Mouse (Mus musculus): ENCODE data around the gene Pla2g16. TPM values are rescaled to one million over a fixed set of nuclear protein-coding genes. Genes with fewer than 3 reads are reported as not detected.

Gene Pla2g16
- polyA plus RNA-seq, 1 experiment from 2014 or later: 8.4 TPM

DNA sequence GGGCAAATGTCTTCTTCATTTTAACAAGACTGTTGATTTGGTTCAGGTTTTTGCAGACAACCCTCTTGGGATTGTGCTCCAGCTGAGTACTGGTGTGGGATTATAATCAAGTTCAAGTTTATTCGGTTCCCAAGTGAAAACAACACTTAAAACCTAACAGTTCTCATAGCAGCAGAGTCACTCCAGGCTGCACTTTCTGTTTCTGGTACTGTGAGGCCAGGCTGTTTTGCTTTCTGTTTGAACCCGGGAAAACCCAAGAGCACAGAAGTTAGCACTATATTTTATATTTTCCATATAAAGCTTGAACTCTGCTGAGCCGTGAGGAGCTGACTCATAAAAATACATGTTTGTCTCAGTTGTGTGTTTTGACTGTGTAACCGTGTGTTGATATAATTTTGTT lies 1.4 kb downstream of the Pla2g16 start:
- Histone ChIP-seq H3K9me3 (ENCODE audit: control insufficient read depth, low read length) (no peaks in the 10 kb centered on the region), H3K4me3 (ENCODE audit: low read depth, low read length) (no peak overlapping the region), H3K9ac (ENCODE audit: low read length) (no peak overlapping the region), H3K36me3 (ENCODE audit: control insufficient read depth, insufficient read depth, low read length) (no peaks in the 10 kb centered on the region), H3K4me1 (replicated peaks; ENCODE audit: control insufficient read depth, insufficient read depth, low read length) (no peaks in the 10 kb centered on the region), H3K4me2 (ENCODE audit: low read length) (peak overlapping the region; percentile 68; the same call in 1 of the 2 replicates), H3K27me3 (replicated peaks; ENCODE audit: control insufficient read depth, insufficient read depth, low read length) (no peaks in the 10 kb centered on the region), H3K27ac (ENCODE audit: low read depth) (no peak overlapping the region)
- 82% methylated on average over 4 of the region's 4 CpGs for WGBS
- peak; percentile 48 for DNase-seq (ENCODE audit: low spot score)
- ATAC-seq (replicated peaks; ENCODE audit: low FRiP score, low TSS enrichment, low read depth): no peak

DNA sequence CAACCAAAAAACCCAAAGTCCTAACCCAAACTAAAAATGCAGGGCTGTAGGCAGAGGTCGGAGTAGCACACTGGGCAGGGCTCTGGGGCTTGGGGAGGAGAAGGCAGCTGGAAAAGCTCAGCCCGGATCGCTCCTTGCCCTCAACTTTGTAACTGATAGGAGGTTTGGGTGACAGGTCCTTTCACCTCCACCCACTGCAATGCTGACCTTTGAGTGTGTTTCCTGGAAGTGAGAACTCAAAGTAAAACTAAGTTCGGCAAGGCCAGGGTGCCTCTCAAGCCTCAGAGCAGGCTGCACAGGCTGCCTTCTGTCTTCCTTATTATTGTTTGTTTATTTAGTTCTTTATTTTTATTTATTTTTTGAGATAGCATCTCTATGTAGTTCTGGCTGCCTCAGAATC lies 2.7 kb downstream of the Pla2g16 start:
- 72% methylated on average over 4 of the region's 4 CpGs for WGBS
- ATAC-seq (replicated peaks; ENCODE audit: low FRiP score, low TSS enrichment, low read depth): no peak
- H3K4me1 ChIP-seq (replicated peaks; ENCODE audit: control insufficient read depth, insufficient read depth, low read length): no peaks in the 10 kb centered on the region

DNA sequence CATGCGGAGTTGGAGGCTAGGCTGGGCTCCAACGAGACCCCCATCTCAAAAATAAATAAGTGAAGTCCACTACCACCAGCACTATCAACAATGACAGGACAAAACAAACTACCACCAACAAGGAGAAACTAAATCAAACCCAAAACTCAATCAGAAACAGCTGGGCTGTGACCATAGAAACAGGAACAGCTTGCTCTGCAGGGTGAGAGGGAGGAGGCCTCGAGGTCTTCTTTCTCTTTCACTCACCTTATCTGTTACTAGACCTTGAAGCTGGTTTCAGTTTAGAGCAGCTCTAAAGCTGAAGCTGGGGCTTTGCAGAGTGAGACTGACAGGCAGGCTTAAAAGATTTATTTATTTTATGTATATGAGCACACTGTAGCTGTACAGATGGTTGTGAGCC lies 4.2 kb downstream of the Pla2g16 start:
- no peak overlapping the region for H3K4me3 ChIP-seq (ENCODE audit: low read depth, low read length)
- no peaks in the 10 kb centered on the region for H3K36me3 ChIP-seq (ENCODE audit: control insufficient read depth, insufficient read depth, low read length)
- no peak overlapping the region for H3K27ac ChIP-seq (ENCODE audit: low read depth)
- no peaks in the 10 kb centered on the region for H3K9me3 ChIP-seq (ENCODE audit: control insufficient read depth, low read length)
- H3K27me3 ChIP-seq (replicated peaks; ENCODE audit: control insufficient read depth, insufficient read depth, low read length): no peaks in the 10 kb centered on the region
- no peak overlapping the region for H3K9ac ChIP-seq (ENCODE audit: low read length)
- WGBS: 61% methylated on average over 3 of the region's 3 CpGs
- no peak overlapping the region for H3K4me2 ChIP-seq (ENCODE audit: low read length)
- H3K4me1 ChIP-seq (replicated peaks; ENCODE audit: control insufficient read depth, insufficient read depth, low read length): no peaks in the 10 kb centered on the region
- no peak for DNase-seq (ENCODE audit: low spot score)
- ATAC-seq (replicated peaks; ENCODE audit: low FRiP score, low TSS enrichment, low read depth): no peak

More for the DNA sequence above, 2.7 kb downstream of the Pla2g16 start:
- H3K9me3 ChIP-seq (ENCODE audit: control insufficient read depth, low read length): no peaks in the 10 kb centered on the region
- no peaks in the 10 kb centered on the region for H3K27me3 ChIP-seq (replicated peaks; ENCODE audit: control insufficient read depth, insufficient read depth, low read length)
- no peak overlapping the region for H3K4me2 ChIP-seq (ENCODE audit: low read length)
- DNase-seq (ENCODE audit: low spot score): no peak
- H3K9ac ChIP-seq (ENCODE audit: low read length): no peak overlapping the region
- H3K36me3 ChIP-seq (ENCODE audit: control insufficient read depth, insufficient read depth, low read length): no peaks in the 10 kb centered on the region
- no peak overlapping the region for H3K27ac ChIP-seq (ENCODE audit: low read depth)
- no peak overlapping the region for H3K4me3 ChIP-seq (ENCODE audit: low read depth, low read length)

DNA sequence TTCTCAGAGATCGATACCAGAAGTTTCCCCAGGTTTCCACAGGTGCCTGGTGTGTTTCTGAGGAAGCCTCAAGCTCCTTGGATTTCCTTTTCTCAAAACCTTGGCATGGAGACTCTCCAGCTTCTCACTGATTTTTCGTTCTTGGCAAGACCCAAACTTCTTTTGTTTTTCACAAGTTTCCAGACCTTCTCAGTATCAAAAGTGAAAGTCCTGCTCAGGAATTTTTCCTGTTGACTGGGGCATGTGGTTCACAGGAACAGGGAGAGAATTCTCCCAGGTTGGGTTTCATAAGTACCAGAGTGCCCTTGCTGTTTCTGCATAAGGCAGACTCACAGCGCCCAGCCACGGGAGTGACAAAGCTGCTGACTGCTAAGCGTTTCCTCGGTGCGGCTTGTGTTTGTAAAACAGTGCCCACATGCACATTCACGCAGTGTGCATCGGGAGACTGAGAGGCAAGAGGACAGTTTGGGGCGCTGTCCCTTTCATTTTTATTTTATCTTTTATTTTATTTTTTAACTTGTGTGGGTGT lies 5.4 kb downstream of the Pla2g16 start:
- no peaks in the 10 kb centered on the region for H3K36me3 ChIP-seq (ENCODE audit: control insufficient read depth, insufficient read depth, low read length)
- 79% methylated on average over 10 of the region's 10 CpGs for WGBS
- no peak overlapping the region for H3K4me3 ChIP-seq (ENCODE audit: low read depth, low read length)
- no peak for DNase-seq (ENCODE audit: low spot score)
- no peaks in the 10 kb centered on the region for H3K4me1 ChIP-seq (replicated peaks; ENCODE audit: control insufficient read depth, insufficient read depth, low read length)
- no peak for ATAC-seq (replicated peaks; ENCODE audit: low FRiP score, low TSS enrichment, low read depth)
- no peak overlapping the region for H3K9ac ChIP-seq (ENCODE audit: low read length)
- no peaks in the 10 kb centered on the region for H3K27me3 ChIP-seq (replicated peaks; ENCODE audit: control insufficient read depth, insufficient read depth, low read length)
- no peaks in the 10 kb centered on the region for H3K9me3 ChIP-seq (ENCODE audit: control insufficient read depth, low read length)
- H3K4me2 ChIP-seq (ENCODE audit: low read length): no peak overlapping the region
- H3K27ac ChIP-seq (ENCODE audit: low read depth): no peak overlapping the region

DNA sequence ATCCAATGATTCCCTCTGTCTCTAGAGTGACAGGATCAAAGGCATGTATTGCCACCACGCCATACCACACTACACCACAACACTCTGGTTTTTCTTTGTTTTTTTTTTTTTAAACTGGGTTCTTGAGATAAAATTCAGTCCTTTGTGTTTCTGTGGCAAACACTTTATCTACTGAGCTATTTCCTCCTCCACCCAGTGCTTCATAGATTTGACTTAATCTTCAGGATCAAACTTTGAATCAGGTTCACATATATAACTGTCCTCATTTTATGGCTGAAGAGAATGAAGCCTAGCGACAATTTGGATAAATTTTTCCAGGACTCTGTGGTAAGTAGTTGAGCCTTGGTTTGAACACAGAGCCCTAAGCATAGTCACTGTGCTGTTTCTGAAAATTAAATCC lies 6.4 kb downstream of the Pla2g16 start:
- 81% methylated on average over 2 of the region's 2 CpGs for WGBS
- no peaks in the 10 kb centered on the region for H3K36me3 ChIP-seq (ENCODE audit: control insufficient read depth, insufficient read depth, low read length)
- H3K4me1 ChIP-seq (replicated peaks; ENCODE audit: control insufficient read depth, insufficient read depth, low read length): no peaks in the 10 kb centered on the region
- H3K4me2 ChIP-seq (ENCODE audit: low read length): no peak overlapping the region
- H3K27me3 ChIP-seq (replicated peaks; ENCODE audit: control insufficient read depth, insufficient read depth, low read length): no peaks in the 10 kb centered on the region
- H3K9ac ChIP-seq (ENCODE audit: low read length): no peak overlapping the region
- DNase-seq (ENCODE audit: low spot score): no peak
- ATAC-seq (replicated peaks; ENCODE audit: low FRiP score, low TSS enrichment, low read depth): no peak
- H3K9me3 ChIP-seq (ENCODE audit: control insufficient read depth, low read length): no peaks in the 10 kb centered on the region
- H3K27ac ChIP-seq (ENCODE audit: low read depth): no peak overlapping the region
- H3K4me3 ChIP-seq (ENCODE audit: low read depth, low read length): no peak overlapping the region

DNA sequence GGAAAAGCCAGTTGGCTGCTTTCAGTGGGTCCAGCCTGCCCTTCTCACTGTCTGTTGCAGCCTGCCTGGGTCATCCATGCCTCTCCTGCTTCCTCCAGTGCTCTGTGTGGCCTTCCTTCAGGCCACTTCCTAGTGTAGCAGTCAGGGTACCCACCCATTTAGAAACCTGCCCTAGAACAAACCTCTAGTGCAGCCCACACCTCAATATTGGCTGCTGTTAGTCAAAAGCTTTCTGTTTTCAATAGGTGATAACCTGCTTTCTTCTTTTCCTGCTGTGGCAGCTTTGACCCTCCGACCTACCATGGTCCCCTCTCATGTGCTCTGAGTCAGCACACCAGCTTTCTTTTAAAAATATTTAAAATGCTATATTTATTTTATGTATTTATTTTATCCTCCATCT lies 7.2 kb downstream of the Pla2g16 start:
- DNase-seq (ENCODE audit: low spot score): peak; percentile 20
- no peak for ATAC-seq (replicated peaks; ENCODE audit: low FRiP score, low TSS enrichment, low read depth)
- Histone ChIP-seq H3K9ac (ENCODE audit: low read length) (no peak overlapping the region), H3K27me3 (replicated peaks; ENCODE audit: control insufficient read depth, insufficient read depth, low read length) (no peaks in the 10 kb centered on the region), H3K36me3 (ENCODE audit: control insufficient read depth, insufficient read depth, low read length) (no peaks in the 10 kb centered on the region), H3K4me2 (ENCODE audit: low read length) (no peak overlapping the region), H3K27ac (ENCODE audit: low read depth) (no peak overlapping the region), H3K4me1 (replicated peaks; ENCODE audit: control insufficient read depth, insufficient read depth, low read length) (no peaks in the 10 kb centered on the region), H3K4me3 (ENCODE audit: low read depth, low read length) (no peak overlapping the region), H3K9me3 (ENCODE audit: control insufficient read depth, low read length) (no peaks in the 10 kb centered on the region)
- 80% methylated on average over 1 of the region's 1 CpGs for WGBS

DNA sequence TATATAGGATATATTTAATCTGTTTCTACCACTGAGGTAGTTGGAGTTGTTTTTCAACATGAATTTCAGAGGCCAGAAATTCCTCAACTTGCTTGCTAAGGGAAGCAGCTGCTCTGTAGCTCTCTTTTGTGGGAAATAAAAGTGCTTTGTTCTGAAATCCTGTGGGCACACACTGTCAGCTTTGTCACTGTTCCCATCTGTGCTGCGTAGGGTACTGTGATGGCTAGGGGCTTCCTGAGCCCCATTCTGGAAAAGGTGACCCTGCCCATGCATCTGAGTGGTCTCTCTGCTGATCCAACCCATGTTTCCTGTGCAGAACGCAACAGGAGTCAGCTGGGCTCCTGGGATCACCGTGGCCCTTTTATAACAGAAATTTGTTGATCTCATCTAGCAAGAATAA lies 9.6 kb downstream of the Pla2g16 start:
- Histone ChIP-seq H3K4me2 (ENCODE audit: low read length) (no peak overlapping the region), H3K9ac (ENCODE audit: low read length) (no peak overlapping the region), H3K27ac (ENCODE audit: low read depth) (no peak overlapping the region), H3K36me3 (ENCODE audit: control insufficient read depth, insufficient read depth, low read length) (no peaks in the 10 kb centered on the region), H3K4me3 (ENCODE audit: low read depth, low read length) (no peak overlapping the region), H3K27me3 (replicated peaks; ENCODE audit: control insufficient read depth, insufficient read depth, low read length) (no peaks in the 10 kb centered on the region), H3K4me1 (replicated peaks; ENCODE audit: control insufficient read depth, insufficient read depth, low read length) (no peaks in the 10 kb centered on the region), H3K9me3 (ENCODE audit: control insufficient read depth, low read length) (no peaks in the 10 kb centered on the region)
- ATAC-seq (replicated peaks; ENCODE audit: low FRiP score, low TSS enrichment, low read depth) (no peak), DNase-seq (ENCODE audit: low spot score) (no peak)
- 76% methylated on average over 3 of the region's 3 CpGs for WGBS

DNA sequence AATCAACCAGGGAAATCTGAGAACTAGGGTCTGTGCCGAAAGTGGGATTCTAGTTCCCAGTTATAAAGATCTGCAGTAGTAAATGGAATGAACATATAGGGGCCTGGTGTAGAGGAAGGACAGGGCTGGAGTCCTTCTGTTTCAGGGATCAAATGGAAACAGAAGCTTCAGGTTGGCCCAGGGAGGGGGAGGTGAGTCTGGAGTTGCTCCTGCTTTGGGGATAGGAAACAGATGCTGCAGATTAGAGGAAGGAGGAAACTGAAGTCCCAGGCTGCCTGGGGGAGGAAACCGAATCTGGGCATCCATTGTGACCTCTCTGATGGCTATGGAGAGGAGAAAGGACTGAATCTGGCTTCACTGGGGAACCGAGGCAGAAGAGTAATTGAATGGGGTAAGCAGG lies 11.1 kb downstream of the Pla2g16 start:
- WGBS: 35% methylated on average over 3 of the region's 3 CpGs
- DNase-seq (ENCODE audit: low spot score) (no peak), ATAC-seq (replicated peaks; ENCODE audit: low FRiP score, low TSS enrichment, low read depth) (no peak)
- Histone ChIP-seq H3K9ac (ENCODE audit: low read length) (no peak overlapping the region), H3K27ac (ENCODE audit: low read depth) (no peak overlapping the region), H3K4me3 (ENCODE audit: low read depth, low read length) (no peak overlapping the region), H3K27me3 (replicated peaks; ENCODE audit: control insufficient read depth, insufficient read depth, low read length) (no peaks in the 10 kb centered on the region), H3K9me3 (ENCODE audit: control insufficient read depth, low read length) (no peaks in the 10 kb centered on the region), H3K4me2 (ENCODE audit: low read length) (no peak overlapping the region), H3K4me1 (replicated peaks; ENCODE audit: control insufficient read depth, insufficient read depth, low read length) (no peaks in the 10 kb centered on the region), H3K36me3 (ENCODE audit: control insufficient read depth, insufficient read depth, low read length) (no peaks in the 10 kb centered on the region)

DNA sequence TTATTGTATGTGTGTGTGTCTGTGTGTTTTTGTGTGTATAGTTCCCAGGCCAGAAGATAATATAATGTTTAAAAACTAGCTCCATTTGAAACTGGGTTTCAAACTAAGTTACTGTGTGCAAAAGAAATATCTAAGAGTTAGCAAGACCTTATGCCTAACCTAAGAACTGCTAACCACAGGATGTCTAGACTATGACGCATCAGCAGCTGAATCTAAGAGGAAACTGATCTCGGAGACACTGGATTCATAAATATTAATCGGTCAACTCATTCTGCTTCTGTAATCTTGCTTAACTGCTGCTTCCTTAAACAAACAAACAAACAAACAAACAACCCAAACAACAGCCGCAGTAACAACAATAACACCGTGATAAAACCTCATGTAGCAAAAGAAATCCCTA lies 12.4 kb downstream of the Pla2g16 start:
- WGBS: 88% methylated on average over 5 of the region's 5 CpGs
- Histone ChIP-seq H3K9me3 (ENCODE audit: control insufficient read depth, low read length) (no peaks in the 10 kb centered on the region), H3K36me3 (ENCODE audit: control insufficient read depth, insufficient read depth, low read length) (no peaks in the 10 kb centered on the region)

More for the DNA sequence above, 12.4 kb downstream of the Pla2g16 start:
- DNase-seq (ENCODE audit: low spot score): no peak
- H3K27me3 ChIP-seq (replicated peaks; ENCODE audit: control insufficient read depth, insufficient read depth, low read length): no peaks in the 10 kb centered on the region
- H3K27ac ChIP-seq (ENCODE audit: low read depth): no peak overlapping the region
- no peak overlapping the region for H3K4me2 ChIP-seq (ENCODE audit: low read length)
- ATAC-seq (replicated peaks; ENCODE audit: low FRiP score, low TSS enrichment, low read depth): no peak
- no peak overlapping the region for H3K9ac ChIP-seq (ENCODE audit: low read length)
- H3K4me1 ChIP-seq (replicated peaks; ENCODE audit: control insufficient read depth, insufficient read depth, low read length): no peaks in the 10 kb centered on the region
- H3K4me3 ChIP-seq (ENCODE audit: low read depth, low read length): no peak overlapping the region

Data from intestine, embryonic 14.5 days (tissue).